Mouse (Mus musculus): ENCODE results near the gene Alk.

- TF ChIP-seq POLR2A (IDR thresholded peaks at IDR 0.05; ENCODE audit: low read depth, low read length): no peak
- TF ChIP-seq CTCF (IDR thresholded peaks at IDR 0.05; ENCODE audit: extremely low read depth, insufficient read depth, insufficient read length, insufficient replicate concordance): no peak
Observed at GRCm38 (mm10) chr17:72197576-72197975, 406.9 kb downstream of the Alk start.
